Mouse (Mus musculus) liver, postnatal 0 days (tissue): ENCODE results near the gene Sox5. TPM values are rescaled to one million over a fixed set of nuclear protein-coding genes. Genes with fewer than 3 reads are reported as not detected.

Source experiments
- ATAC-seq: fragments of 200-750 bp; cut with Nextera tagmentation; 2 replicates; pipeline ENCODE4 v1.8.0; 2017; ENCODE audit warnings: mild to moderate bottlenecking, moderate library complexity
- DNase-seq: peaks from one replicate; pipeline ENCODE4 v3.0.0-alpha.2; 2016
- H3K27ac ChIP-seq: fragments of 300-500 bp; sonication (generic); 2 replicates; pipeline ENCODE4 v1.5.1; 2014; ENCODE audit warnings: antibody characterized with exemption, moderate library complexity, mild to moderate bottlenecking, low read depth
- H3K27me3 ChIP-seq: fragments of 300-500 bp; sonication (generic); 2 replicates; pipeline ENCODE4 v1.6.1; 2014; ENCODE audit warnings: low read length, control low read depth, mixed read lengths; ENCODE audit not compliant: insufficient read depth
- H3K36me3 ChIP-seq: fragments of 300-500 bp; sonication (generic); replicated peaks from 2 replicates; pipeline ENCODE4 v1.6.1; 2014; ENCODE audit warnings: mild to moderate bottlenecking, control low read depth, low read length, moderate library complexity, mixed read lengths; ENCODE audit not compliant: insufficient read depth
- H3K4me1 ChIP-seq: fragments of 300-500 bp; sonication (generic); 2 replicates; pipeline ENCODE4 v1.6.1; 2014; ENCODE audit warnings: antibody characterized with exemption, mild to moderate bottlenecking, control low read depth; ENCODE audit not compliant: insufficient read depth
- H3K4me2 ChIP-seq: fragments of 300-500 bp; sonication (generic); 2 replicates; pipeline ENCODE4 v1.6.1; 2014; ENCODE audit warnings: low read depth, mild to moderate bottlenecking, low read length, moderate library complexity, mixed read lengths
- H3K4me3 ChIP-seq: fragments of 300-500 bp; sonication (generic); 2 replicates; pipeline ENCODE4 v1.5.1; 2014; ENCODE audit warnings: low read depth, low read length
- H3K9ac ChIP-seq: fragments of 300-500 bp; sonication (generic); replicated peaks from 2 replicates; pipeline ENCODE4 v1.6.1; 2014; ENCODE audit warnings: mild to moderate bottlenecking, moderate library complexity
- H3K9me3 ChIP-seq: fragments of 300-500 bp; sonication (generic); 2 replicates; pipeline ENCODE4 v1.6.1; 2016; ENCODE audit warnings: mild to moderate bottlenecking, control low read depth, low read length, mixed read lengths
- CTCF ChIP-seq: sonication (generic); IDR thresholded peaks from 2 replicates; pipeline ENCODE4 v1.5.1; 2016; ENCODE audit warnings: antibody characterized with exemption, low read depth
- EP300 ChIP-seq: IDR thresholded peaks from 2 replicates; pipeline ENCODE4 v1.6.1; 2016; ENCODE audit warnings: antibody characterized with exemption, low read depth, mild to moderate bottlenecking
- WGBS: fragments of 180-500 bp; shearing (Covaris S2); extraction: QIAGEN DNeasy Blood & Tissue Kit; methylation state at CpG from one replicate; pipeline ENCODE4 v1.1.7; 2014; ENCODE audit not compliant: insufficient replicate concordance; 5-methylcytosine and 5-hydroxymethylcytosine counted together
- polyA plus RNA-seq: library from polyadenylated mRNA; unstranded; fragments of >200 nt; fragmentation: Nextera tagmentation; extraction: Ambion mirVana; gene quantifications from 2 replicates; pipeline ENCODE4 v1.2.1, GENCODE M21; 2015

Gene Sox5
- polyA plus RNA-seq, 1 experiment from 2014 or later: 7.5 TPM

- Histone ChIP-seq H3K9ac (no peak overlapping the region), H3K4me1 (peaks cover 8% of the 10 kb centered on the region), H3K36me3 (no peaks in the 10 kb centered on the region), H3K9me3 (no peaks in the 10 kb centered on the region), H3K4me2 (no peak overlapping the region), H3K27ac (peak overlapping the region; percentile 92), H3K4me3 (no peak overlapping the region), H3K27me3 (no peaks in the 10 kb centered on the region)
- TF ChIP-seq EP300: no peak
- TF ChIP-seq CTCF: no peak
- 73% methylated on average over 13 of the region's 13 CpGs for WGBS
- no peak for ATAC-seq
- DNase-seq: no peak
Observed at GRCm38 (mm10) chr6:144753225-144753962, 28.4 kb downstream of the Sox5 start.

GRCm38 (mm10) chr6:144751581-144751980 lies 30.2 kb downstream of the Sox5 start:
- Histone ChIP-seq H3K36me3 (no peaks in the 10 kb centered on the region), H3K9ac (no peak overlapping the region), H3K4me1 (peaks cover 8% of the 10 kb centered on the region), H3K27me3 (no peaks in the 10 kb centered on the region), H3K9me3 (no peaks in the 10 kb centered on the region), H3K4me3 (no peak overlapping the region), H3K4me2 (no peak overlapping the region), H3K27ac (no peak overlapping the region)
- 87% methylated on average over 4 of the region's 4 CpGs for WGBS
- ATAC-seq (no peak), DNase-seq (no peak)
- TF ChIP-seq CTCF: no peak
- no peak for TF ChIP-seq EP300

- DNase-seq (no peak), ATAC-seq (no peak)
- Histone ChIP-seq H3K27me3 (no peaks in the 10 kb centered on the region), H3K4me1 (peaks cover 5% of the 10 kb centered on the region), H3K36me3 (no peaks in the 10 kb centered on the region), H3K4me3 (no peak overlapping the region), H3K9me3 (no peaks in the 10 kb centered on the region), H3K4me2 (no peak overlapping the region), H3K9ac (no peak overlapping the region), H3K27ac (no peak overlapping the region)
- WGBS: 73% methylated on average over 7 of the region's 7 CpGs
- no peak for TF ChIP-seq CTCF
- no peak for TF ChIP-seq EP300
Observed at GRCm38 (mm10) chr6:144750197-144750596, 31.6 kb downstream of the Sox5 start.

DNA sequence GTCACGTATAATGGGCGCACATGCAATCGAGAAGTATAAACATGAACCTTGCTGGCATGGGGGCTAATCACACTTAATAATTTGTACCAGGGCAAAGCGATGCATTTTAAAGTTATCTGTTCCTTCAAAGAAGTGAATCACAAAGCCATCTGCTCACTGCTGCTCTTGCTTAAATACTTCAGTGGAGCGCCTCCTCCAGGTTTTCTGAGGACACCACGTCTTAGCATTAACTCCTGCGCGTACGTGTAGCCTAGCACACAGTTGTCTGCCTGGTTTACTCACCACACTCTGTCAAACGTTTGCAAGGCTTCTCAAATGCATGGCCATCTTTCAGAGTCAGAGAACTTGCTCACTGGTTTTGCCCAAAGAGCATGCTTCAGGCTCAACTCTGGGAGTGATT lies 35.3 kb downstream of the Sox5 start:
- Histone ChIP-seq H3K4me3 (no peak overlapping the region), H3K4me2 (no peak overlapping the region), H3K27me3 (no peaks in the 10 kb centered on the region), H3K4me1 (peaks cover 5% of the 10 kb centered on the region; the same call in 1 of the 2 replicates), H3K36me3 (no peaks in the 10 kb centered on the region), H3K9ac (no peak overlapping the region), H3K9me3 (no peaks in the 10 kb centered on the region), H3K27ac (no peak overlapping the region)
- no peak for ATAC-seq
- DNase-seq: no peak
- TF ChIP-seq CTCF (no peak), EP300 (no peak)
- WGBS: 89% methylated on average over 10 of the region's 10 CpGs

- no peak overlapping the region for H3K27ac ChIP-seq
- TF ChIP-seq EP300 (no peak), CTCF (no peak)
- no peaks in the 10 kb centered on the region for H3K36me3 ChIP-seq
- ATAC-seq: no peak
- no peak overlapping the region for H3K9ac ChIP-seq
- H3K4me2 ChIP-seq: no peak overlapping the region
- no peaks in the 10 kb centered on the region for H3K9me3 ChIP-seq
- H3K27me3 ChIP-seq: no peaks in the 10 kb centered on the region
- peaks cover 9% of the 10 kb centered on the region; the same call in 1 of the 2 replicates for H3K4me1 ChIP-seq
- DNase-seq: no peak
- no peak overlapping the region for H3K4me3 ChIP-seq
- WGBS: 33% methylated on average over 3 of the region's 3 CpGs
Observed at GRCm38 (mm10) chr6:144742559-144742958, 39.2 kb downstream of the Sox5 start.

- H3K4me2 ChIP-seq: no peak overlapping the region
- no peaks in the 10 kb centered on the region for H3K36me3 ChIP-seq
- no peaks in the 10 kb centered on the region for H3K9me3 ChIP-seq
- H3K4me3 ChIP-seq: no peak overlapping the region
- no peak for ATAC-seq
- H3K9ac ChIP-seq: no peak overlapping the region
- DNase-seq: no peak
- TF ChIP-seq EP300 (no peak), CTCF (no peak)
- 49% methylated on average over 3 of the region's 3 CpGs for WGBS
- no peaks in the 10 kb centered on the region for H3K27me3 ChIP-seq
- H3K4me1 ChIP-seq: peaks cover 9% of the 10 kb centered on the region; the same call in 1 of the 2 replicates
- peak overlapping the region; percentile 34 for H3K27ac ChIP-seq
Observed at GRCm38 (mm10) chr6:144741080-144741655, 40.6 kb downstream of the Sox5 start.
